Mouse (Mus musculus) ovary, adult 18-20 months (tissue): ENCODE measurements around the gene Exosc2.
"Not testable (repeated sequence)": the region's sequence is repeated elsewhere in the genome, so short reads cannot be mapped to it uniquely, and the experiment has no call there.

Source experiments
- DNase-seq: peaks from one replicate; pipeline ENCODE4 v3.0.0; 2022; ENCODE audit warnings: low spot score, mixed read lengths

The Exosc2 gene

DNA sequence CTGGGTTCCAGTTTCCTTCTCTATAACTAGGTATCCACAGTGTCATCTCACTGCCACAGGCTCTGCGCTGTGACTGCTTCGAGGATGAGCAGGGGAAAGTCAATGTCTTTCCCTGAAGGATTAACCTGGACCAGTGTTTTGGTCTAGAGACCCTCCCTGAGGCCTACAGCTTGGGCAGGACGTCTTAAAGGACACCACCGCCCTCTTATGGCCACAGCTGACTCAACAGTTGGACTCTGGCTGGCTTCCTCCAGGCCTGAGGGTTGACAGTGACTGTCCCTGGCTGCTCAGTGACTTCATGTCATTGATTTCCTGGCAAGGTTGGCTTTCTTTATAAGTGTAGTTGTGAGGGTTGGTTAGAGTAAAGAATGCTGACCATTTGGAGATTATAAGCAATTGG is 3.2 kb upstream of the Exosc2 start:
- no peak for DNase-seq

DNA sequence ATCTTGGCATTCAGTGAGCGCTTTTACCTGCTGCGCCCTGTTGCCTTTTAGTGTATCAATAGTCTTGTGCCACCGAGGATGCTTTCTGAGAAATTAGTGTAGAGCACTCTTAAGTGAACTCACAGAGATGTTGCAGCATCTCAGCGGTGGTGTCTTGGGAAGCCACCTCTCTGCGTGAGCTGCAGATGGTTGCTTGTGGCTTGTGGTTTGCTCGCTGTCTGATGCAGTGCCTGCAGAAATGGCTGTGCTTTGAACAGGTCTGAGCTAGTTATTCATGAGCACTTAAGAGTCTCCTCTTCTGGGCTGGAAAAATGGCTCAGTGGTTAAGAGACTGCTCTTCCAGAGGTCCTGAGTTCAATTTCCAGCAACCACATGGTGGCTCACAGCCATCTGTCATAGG is 8.1 kb downstream of the Exosc2 start:
- DNase-seq, result no peak

DNA sequence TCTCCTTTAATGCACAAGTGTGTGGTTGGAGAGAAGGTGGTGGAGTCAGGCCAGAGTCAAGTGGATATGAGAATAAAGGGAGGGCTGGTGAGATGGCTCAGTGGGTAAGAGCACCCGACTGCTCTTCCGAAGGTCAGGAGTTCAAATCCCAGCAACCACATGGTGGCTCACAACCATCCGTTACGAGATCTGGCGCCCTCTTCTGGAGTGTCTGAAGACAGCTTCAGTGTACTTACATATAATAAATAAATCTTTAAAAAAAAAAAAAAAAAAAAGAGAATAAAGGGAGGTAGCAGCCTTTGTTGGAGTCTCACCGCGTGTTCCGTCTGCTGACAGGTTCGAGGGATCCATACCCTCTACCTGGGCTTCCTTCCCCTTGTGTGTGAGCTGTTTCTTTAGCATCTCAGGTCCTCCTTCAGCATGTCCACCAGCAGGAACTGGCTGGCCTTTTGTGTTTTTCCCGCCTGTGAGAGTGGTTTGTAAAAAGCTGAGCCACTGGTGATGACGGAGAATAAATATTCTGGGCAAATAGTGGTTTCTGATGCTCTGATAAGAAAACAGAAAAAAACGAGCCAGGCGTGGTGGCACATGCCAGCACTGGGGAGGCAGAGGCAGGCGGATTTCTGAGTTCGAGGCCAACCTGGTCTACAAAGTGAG is 10.7 kb downstream of the Exosc2 start:
- not testable (repeated sequence) for DNase-seq

DNA sequence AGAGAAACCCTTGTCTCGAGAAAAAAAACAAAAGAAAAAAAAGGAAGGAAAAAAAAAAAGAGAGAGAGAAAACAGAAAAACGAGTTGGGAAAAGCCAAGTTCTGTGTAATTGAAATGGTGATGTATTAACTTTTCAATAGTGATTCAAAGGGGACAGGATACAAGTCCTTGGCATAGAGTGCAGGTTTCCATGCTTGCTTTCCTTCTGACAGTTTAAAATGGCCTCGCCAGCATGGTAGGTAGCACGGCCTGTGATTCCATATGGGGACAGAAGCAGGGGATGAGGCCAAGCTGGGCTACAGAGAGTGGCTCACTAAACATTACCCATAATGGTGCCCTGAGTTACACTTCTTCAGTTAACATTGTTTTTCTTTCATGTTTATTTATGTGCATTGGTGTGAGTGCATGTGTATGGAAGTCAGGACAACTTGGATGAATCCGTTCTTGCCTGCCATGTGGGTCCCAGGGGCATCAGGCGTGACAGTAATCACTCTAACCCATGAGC is 11.3 kb downstream of the Exosc2 start:
- no peak for DNase-seq

DNA sequence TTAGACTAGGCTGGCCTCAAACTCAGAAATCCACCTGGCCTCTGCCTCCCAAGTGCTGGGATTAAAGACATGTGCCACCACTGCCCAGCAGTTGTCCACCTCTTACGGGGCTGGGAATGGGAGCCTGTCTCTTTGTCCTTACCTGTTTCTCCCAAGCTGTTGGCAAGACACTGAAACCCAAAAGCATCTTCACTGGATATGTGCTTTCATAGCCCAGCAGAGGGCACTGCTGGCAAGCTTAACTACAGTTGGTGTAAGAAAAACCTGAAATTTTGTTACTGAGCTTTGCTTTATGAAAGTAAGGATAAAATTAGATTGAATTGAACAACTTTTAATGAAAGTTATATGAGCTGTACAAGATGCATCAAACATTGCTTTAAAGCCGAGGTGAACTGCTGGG is 13.2 kb downstream of the Exosc2 start:
- no peak for DNase-seq

DNA sequence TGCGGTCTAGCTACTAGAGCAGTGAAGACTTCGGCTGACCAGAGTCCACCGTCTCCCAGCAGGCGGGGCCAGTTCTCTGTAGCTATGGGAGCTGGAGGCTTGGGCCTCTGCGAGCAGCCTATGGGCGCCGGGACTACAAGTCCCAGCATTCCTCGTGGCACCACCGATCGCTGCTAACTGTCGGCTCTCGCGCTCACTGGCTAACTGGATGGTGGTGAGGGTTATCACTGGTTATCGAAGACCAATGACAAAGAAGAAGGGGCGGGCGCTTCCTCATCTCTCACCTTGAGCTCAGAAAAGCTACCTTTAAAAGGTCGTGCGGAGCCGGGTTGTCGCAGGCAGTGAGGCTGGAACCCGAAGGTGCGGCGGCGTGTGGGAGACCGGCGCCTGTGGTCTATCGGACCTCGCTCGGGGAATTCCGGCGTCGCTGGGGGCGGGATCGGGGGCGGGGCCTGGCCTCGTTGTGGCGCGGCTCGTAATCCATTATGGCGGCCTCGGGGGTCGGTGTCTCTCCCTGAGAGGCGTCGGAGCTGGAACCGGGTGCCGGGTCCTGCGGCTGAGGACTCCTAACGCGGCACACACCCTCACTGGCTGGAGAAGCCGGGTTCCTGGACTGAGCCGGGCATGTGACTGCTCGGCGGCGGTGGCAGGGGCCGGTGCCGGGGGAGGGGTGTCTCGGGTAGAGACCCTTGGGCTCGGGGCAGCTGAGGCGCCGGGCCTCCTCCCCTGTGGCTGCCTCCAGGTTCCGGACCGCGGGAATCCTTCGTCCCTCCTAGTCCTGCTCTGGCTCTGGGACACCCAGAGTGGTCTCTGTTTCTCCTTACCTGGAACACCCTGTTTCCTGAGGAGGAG is 17.8 kb downstream of the Exosc2 start, which contains the start of gene Abl1:
TSS of gene Abl1 (plus strand) at position 303 of the 852 bp plus-strand sequence.
- DNase-seq, result peak; percentile 97

DNA sequence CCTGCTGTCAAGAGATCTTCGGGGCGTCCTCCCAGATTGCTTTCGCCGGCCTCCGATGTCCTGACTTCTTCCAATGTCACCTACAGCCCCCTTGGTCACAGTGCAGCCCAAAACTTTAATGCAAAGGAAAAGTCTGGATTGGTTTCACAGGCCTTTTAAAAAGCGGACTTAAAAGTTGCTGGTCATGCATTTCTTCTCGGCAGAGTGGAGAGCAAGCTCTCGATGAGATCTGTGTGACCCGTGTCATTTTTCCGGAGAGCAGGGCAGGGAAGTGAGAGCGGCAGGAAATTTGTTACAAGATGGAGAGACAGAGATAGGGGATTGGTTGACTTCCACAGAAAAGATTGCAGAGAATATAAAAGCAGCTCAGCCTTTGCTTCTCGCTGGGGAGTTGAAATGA is 18.5 kb downstream of the Exosc2 start:
- DNase-seq, result no peak

DNA sequence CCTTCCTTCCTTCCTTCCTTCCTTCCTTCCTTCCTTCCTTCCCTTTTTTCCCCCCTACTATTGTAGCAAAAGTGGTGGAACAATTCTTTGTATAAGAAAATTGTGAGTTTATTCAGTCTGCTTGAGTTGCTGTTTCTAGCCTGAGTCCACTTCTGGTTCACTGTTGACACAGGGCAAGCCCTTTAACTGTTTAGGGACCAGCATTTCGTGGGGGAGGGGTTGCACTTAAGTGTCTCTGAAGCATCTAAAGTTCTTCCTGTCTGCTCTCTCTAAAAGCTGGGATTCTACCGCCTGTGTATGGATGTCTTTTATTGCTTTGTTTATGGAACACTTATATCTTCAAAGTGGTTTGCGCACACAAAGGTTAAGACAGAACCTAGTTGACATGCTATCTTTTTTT is 19.5 kb downstream of the Exosc2 start:
- no peak for DNase-seq

DNA sequence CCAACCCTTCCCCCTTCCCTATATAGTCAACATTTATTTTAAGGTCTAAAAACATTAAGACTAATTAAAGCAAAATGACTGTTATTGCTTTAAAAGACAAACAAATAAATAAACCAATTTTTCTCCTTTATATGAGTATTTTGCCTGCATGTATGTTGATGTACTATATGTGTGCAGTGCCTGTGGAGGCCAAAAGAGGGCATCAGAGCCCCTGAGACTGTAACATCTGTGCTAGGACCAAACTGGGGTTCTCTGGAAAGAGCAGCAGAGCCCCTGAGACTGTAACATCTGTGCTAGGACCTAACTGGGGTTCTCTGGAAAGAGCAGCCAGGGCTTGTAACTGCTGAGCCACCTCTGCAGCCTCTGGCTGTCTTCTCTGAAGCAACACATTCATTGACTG is 27.7 kb downstream of the Exosc2 start:
- no peak for DNase-seq

DNA sequence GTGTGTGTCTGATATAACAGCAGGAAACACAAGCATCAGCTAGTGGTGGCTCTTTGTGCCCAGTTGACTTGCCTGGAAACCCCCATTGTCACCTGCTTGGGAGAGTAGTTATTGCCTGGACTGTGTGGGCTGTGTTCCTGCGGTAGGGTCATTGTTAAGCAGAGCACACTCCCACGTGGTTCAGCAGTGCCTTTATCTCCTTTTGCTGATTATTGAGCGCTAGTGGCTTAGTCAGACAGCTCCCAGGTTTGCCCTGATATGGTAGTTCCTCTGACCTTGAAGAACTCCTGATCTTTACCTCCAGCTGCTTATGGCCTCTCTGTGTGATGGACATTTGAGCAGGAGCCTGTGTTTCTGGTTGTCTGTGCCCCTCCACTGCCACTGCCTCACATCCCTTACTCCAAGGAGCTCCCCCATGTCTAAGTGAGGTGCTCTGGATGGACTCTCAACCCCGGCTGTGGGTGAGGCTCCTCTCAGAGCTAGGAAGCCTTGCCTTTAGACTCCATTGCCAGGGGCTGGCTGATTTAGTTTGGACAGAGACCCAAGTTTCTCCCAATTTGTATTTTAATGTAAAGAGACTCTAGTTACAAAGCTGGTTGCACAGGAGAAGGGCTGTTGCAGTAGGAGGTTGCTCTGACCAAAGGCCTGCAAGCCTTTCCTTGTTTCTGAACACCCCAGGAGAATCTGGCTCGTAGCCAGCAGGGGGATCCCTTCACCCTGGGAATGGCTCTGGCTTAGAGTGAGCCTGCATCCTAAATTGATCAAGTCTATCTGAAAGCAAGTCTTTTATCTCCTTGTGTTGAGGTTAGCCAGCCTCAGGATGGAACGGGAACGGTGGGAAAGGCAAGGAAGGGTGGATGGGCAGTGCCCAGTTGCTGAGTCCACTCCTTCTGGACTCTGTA is 30.3 kb downstream of the Exosc2 start:
- DNase-seq, result peak; percentile 22

DNA sequence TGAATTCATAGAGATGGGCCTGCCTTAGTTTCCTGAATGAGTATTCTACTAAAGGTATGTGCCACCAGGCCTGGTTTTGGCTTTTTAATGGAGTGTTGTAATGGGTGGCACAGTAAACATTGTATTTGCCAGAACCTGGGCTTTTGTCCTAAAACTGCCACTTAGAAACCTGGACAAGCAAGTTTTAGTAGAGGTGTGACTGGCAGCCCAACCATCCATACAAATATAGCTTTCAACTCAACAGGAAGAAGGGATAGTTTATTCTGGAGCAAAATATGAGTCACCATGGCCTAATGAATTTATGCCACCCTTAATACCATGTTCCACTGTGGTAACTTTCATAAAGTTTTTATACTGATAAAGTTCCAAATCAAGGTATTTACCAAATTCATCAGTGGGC is 32.7 kb downstream of the Exosc2 start:
- no peak for DNase-seq

DNA sequence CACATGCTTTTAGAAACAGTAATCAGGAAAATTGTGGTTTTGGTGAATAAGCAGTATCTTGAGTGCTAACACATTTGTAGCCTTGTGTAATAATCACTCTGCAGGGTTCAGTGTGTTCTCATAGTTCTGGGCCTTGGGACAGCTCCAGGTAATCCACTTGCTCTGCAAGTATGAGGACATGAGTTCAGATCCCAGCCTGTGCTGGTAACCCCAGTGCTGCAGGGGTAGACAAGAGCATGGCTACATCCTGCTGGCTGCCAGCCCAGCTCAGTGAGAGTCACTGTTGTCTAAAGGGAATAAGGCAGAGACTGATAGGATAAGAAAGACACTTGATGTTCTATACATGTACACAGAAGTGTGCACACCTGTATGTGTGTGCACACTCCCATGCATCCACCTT is 35.4 kb downstream of the Exosc2 start:
- DNase-seq, result no peak

DNA sequence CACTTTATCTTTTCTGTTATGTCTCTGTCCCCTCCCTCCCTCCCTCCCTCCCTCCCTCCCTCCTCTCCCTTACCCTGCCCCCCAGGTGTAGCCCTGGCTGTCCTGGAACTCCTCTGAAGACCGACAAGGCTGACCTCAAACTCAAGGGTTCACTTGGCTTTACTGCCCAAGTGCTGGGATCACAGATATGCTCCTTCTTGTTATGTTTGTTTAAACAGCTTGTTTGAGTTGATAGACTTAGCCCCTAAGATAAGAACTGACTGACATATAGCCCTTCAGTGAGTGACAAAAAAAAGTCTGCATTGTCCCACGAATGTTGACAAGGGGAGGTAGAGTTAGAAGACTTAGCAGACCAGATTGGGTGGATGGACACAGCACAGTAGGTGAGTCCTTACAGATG is 36.0 kb downstream of the Exosc2 start:
- DNase-seq, result no peak

DNA sequence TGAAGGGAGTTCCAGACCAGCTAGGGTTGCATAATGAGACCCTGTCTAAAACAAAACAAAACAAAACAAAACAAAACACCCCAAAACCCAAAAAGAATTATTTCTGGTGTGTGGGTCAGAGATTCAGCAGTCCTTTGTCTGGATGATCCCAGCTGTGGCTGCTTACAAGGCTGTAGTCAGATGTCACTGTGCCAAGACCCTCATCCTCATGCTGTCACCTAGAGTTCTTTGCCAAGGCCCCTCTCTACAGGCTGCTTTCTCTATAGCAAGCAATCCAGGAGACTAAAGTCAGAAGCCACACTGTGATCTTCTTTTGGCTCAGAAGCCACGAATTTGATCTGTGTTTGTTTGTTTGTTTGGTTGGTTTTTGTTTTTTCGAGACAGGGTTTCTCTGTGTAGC is 42.2 kb downstream of the Exosc2 start:
- no peak for DNase-seq

DNA sequence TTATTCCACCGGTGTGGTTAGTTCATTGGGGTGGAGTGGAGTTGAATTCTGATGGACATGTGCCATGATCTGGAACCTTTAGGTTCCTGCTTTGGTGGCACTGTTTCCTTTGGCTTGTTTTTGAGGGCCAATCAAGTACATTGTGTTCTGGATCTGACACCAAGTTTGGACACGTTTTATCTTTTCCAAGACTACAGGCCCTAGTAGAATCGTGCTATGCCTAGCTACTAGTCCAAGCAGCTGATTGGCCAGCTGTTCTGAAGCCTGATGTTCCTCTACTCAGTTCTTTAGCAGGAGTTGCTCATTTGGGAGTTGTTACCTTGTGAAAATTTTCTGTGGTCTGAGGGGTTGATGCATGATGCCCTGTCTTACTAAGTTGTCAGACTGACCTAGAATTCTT is 43.3 kb downstream of the Exosc2 start:
- DNase-seq, result no peak

DNA sequence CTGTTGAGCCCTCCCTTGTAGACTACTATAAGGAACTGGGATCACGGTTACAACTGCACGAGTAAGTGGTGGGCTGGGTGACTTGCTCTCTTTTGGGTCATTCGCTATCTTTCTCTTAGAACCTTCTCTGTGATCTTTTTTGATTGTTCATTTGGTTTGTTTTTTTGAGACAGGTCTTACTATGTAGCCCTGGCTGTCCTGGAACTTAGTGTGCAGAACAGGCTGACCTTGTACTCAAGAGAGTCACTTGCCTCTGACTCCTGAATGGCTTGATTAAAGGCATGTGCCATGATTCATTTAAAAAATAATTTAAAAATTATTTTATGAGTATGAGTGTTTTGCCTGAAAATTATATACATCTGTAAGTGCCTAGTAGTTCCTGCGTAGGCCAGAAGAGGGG is 44.3 kb downstream of the Exosc2 start:
- no peak for DNase-seq

DNA sequence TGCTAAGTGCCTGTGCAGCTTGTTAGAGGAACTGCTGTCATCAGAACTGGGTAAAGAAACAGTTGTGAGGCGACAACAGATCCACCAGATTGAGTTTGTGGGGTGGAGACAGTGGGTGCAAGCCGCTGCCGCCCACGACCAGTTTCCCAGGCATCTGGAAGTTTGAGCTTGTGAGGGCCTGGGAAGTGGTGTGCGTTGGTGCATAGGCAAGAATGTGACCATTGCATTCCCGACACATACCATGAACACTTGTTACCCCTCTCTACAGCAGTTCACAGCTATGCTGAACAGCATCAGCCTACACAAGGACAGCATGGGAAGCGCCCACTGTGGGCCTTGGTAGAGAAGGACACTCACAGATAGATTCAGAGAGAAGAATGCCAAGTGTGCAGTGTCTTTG is 45.5 kb downstream of the Exosc2 start:
- no peak for DNase-seq

DNA sequence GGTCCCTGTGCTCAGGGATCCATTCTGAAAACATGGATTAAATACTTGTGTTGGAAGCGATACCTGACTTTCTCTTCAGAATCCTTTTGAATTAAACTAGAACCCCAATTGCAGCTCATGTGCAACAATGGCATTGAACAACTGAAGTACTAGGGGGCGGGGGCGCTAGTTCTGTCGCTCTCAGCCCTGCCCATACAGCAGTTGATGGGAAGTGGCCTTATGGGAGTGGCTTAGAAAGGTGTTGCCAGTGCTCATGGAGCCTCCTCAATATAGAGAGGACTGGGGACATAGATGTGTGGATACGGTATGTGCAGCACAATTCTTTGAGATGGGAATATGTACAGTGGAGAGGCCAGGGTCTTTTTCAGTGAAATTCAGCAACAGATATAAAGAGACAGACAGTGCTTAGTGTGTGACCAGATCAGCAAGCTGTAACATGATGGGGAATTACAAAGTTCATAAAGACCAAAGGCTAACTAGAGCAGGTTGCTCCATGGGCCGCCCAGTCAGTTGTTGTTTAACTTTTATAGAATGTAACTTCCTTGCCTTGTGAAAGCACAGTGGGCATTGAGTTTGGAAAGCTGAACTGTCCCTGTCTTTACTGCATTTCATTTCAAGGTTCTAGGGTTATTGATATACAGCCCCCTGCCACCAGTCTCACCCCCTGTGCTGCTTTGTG is 48.8 kb downstream of the Exosc2 start:
- no peak for DNase-seq

DNA sequence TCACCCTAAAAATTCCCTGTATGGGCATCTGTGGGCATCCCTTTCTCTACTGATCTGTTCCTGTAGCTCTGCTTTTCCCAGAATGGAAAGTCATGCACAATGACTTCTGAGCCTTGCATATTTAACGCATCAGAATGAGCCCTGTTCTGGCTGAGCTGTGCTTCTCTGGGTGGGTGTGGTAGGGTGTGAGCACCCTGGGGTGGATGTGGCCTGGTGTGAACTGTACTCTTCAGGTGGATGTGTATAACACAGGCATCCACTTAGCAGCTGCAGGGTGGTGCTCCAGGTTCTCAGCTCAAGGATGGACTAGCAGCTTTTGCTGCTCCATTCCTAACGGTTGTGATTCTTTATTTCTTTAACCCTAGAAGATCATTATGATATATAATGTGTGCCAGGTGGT is 49.4 kb downstream of the Exosc2 start:
- no peak for DNase-seq

DNA sequence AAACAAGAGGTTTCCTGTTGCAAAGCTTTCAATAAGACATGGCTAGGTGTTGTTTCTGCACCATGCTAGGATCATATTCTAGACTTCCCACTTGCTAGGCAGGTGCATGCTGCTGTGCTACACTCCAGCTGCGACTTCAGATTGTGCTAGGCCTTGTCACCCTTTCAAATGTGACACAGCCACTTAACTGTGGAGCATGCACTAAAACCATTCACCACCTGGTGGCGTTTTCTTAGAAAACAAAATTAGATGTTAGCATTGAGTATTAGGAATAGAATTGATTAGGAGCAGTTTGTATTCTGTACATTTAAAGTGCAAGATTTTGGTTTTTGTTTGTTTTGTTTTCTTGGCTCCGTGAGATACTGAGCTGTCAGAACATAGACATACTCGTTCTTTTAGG is 50.3 kb downstream of the Exosc2 start:
- DNase-seq, result no peak

DNA sequence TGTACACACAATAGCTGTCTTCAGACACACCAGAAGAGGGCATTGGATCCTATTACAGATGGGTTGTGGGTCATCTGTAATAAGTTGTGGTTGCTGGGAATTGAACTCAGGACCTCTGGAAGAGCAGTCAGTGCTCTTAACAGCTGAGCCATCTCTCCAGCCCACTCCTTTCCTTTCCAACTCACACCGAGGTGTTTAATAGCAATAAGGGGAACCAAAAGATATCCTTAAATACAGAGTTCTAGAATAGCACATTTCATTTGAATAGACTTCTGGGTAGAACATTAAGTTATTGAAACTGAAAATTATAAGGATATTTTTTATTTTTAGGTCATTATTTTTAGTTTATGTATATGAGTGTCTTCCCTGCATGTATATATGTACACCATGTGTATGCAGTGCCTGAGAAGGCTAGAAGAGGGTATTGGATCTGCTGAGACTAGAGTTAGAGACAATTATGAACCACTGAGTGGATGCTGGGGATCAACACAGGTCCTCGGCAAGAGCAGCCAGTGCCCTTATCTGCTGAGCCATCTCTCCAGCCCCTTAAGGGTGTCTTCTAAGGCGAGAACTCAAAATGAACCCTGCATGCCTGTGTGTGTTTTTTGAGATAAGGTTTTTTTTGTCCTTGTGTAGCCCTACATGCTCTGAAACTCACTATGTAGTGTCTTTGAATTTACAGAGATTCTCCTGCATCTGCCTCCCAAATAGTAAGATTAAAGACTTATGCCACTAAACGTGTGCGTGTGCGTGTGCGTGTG is 54.4 kb downstream of the Exosc2 start:
- DNase-seq, result no peak
